Mouse (Mus musculus) right cerebral cortex, postnatal 14 days (tissue): ENCODE data around the gene Dhcr7.

ENCODE experiments used
- DNase-seq: peaks from one replicate; pipeline ENCODE4 v3.0.0; 2022

Gene Dhcr7

DNA sequence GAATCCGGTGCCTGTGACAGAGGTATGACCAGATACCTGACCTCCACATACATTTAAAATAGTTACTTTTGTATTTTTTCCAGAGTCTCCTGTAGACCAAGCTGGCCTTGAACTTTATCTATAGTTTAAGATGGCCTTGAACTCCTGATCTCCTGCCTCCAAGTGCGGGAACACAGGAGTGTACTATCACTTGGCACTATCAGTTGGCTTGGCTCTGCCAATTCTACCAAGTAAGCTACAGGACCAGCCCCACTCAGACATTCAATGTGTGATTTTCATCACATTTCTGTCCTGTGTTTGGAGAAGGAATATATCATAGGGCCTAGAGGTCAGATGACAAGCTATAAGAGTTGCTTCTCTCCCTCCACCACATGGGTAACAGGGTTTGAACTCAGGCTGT is 11.4 kb downstream of the Dhcr7 start:
- DNase-seq, result no peak

DNA sequence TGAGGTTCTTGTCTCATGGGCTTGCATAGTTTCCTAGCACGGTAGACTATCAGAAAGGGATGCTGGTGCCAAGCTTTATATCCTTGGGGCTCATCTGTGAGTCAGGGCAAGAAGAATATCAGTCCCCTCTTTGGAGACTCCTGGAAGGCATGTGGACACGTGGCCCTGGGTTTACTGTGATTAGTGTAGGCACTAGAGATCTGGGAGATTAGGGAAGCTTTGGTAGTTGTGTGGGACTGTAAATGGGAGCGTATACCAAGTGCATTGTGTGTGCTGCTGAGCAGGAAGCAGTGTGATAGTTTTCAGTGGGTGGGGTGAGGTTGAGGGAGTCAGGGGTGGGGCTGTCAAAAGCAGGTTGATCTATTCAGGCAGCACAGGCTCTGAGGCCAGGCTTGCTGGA is 12.0 kb downstream of the Dhcr7 start:
- DNase-seq, result no peak

DNA sequence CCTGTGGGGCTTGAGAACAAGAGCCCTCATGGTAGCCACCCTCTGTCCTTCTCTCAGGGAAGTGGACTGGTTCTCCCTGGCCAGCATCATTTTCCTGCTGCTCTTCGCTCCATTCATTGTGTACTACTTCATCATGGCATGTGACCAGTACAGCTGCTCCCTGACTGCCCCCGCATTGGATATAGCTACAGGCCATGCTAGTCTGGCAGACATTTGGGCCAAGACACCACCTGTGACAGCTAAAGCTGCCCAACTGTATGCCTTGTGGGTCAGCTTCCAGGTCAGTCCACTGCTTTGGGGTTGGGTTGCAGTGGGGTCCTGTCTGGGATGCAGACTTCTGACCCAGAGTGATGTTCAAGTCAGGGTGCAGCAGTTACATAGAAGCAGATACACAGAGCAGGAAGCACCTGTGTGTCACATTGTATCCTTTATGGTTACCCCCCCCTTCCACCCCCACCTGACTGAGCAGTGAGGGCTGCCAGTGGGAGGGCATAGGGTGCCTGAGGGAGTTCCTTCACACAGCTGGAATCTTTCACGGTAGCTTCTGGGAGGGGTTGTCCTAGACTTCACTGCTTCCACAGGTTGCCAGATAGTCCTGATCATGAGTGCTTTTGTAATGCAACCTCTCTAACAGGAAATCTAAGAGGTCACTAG is 14.9 kb downstream of the Dhcr7 start:
- no peak for DNase-seq

DNA sequence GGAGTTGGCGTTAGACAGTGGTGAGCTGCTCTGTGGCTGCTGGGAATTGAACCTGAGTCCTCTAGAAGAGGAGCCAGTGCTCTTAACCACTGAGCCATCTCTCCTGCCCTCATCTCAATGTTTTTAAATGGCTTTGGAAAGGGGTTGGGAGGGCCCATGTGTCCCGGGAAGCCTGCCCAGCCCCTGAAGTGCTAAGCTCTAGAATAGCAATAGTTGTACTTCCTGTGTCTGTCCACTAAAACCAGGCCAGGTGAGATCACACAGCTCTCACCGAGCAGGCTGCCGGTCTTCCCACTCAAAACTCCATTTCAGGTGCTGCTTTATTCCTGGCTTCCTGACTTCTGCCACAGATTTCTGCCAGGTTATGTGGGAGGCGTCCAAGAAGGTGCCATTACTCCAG is 17.2 kb downstream of the Dhcr7 start:
- no peak for DNase-seq

DNA sequence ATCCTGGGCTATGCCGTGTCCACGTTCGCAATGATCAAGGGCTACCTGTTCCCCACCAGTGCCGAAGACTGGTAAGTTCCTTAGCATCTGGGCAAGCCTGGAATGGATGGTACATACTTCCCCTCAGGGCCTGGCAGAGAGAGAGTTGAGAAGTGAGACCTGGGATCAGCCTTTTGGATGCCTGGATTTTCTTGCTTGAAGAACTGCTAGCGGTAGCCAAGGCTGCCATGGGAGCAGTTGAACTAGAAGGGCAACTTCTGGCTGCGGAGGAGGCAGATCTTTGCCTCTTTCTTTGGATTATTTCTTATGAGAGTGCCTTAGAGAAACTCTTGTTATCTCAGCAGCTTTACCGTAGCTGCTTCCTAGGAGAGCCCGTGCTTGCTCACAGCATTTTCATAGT is 18.4 kb downstream of the Dhcr7 start:
- no peak for DNase-seq

DNA sequence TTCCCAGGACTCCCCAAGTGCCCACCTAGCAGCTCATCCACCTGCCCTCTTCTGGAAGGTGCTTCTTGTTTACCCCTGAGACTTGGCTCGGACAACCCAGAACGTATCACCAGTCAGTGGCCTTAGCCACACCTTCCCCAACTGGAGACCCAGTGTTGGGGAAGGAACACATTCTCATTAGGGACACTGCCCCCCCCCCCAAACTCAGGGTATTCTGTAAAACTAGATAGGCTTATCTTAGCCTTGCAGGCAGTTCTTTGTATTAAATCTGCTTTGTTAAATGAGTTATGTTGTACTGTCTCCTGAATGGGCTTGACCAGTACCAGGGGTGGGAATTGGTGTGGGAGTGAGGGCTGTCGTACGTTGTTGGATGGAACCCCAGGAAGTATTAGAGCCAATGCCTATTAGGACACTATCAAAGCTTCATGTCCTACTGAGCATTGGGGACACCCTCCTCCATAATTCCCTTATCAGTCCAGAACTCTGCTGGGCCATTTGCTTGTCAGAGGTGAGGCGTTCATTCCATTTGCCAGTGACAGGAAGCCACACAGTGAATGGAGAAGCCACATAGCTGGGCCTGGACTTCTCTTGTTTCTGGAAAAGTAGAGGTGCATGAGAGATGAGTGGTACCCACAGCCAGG is 25.3 kb downstream of the Dhcr7 start:
- DNase-seq, result no peak

DNA sequence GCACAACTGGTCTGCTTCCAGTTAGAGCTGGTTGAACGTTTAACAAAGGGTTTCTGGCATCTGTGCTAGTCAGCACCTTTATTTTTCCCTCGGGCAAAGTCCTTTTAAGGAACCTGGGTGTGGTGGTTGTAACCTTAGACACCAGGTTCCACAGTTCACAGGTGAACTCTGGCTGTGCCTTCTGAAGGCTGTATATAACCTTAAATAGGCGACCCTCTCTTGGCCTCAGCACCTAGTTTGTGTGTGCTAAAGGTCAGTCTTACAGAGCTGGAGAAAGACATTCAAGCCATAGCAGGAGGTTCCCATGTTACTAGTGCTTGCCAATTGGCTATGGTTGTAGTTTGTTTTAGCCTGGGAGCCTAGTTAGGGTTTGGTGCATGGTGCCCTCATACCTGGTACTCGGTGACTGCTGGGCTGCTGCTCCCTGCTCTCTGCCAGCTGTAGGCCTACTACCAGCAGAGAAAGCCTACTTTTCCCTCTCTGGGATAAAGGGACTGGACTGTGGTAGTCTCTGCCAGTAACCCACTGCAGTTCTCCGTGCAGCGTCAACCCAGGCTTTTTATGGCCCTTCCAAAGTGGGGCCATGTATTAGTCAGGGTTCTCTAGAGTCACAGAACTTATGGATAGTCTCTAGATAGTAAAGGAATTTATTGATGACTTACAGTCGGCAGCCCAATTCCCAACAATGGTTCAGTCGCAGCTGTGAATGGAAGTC is 26.0 kb downstream of the Dhcr7 start:
- no peak for DNase-seq

DNA sequence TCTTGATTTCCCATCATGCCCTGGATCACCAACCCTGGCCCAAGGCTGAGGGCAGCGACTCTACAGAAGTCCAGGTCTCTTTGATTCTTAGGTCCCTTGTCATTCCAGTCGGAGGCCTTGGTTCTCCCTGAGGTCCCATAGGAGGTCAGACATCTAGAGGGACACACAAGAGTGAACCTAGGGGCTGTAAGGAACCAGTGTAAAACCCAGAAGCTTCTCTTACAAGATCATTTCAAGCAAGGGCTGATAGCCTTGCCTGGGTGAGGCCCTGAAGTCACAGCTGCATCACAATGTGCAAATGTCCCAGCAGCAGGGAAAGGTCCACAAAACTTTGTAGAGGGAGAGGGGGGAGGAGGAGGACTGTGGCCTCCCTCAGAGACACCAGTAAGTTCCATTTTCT is 43.6 kb downstream of the Dhcr7 start, which contains the start of gene Gm498:
Gm498 (plus strand) TSS at position 301 of the 400 bp plus-strand sequence.
- no peak for DNase-seq

DNA sequence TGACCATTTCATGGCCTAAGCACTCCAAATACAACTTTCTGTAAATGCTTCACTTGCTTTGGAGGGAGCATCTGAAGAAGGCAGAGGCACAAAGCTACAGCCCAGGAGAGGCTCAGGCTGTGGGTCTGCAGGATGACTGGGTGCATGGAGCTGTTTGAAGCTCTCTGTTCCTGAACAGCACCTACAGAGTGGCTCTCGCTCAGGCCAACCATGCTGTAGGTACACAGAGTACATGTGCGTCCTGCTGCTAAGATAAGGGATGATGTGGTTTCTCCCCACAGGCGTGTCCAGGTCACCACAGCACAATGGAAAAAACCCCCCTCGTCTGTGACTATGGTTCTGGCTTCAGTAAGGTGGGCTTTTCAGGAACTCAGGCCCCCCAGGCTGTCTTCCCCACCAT is 45.9 kb downstream of the Dhcr7 start:
- no peak for DNase-seq

DNA sequence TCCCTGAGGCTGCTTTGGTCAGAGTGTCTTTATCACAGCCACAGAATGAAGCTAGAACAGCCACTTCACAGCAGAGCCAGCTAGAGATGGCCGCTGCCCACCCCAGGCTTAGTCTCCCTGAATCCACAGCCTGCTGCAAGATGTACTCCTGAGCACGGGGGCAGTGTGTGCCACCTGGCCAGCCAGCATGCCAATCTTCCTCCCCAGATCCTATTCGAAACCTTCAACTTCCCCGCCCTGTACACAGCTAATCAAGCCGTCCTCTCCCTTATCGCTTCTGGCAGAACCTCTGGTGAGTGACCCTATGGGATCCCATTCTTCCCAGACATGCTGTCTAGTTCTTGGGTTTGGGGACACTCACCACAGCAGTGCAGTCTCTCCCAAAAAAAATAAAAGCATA is 60.8 kb downstream of the Dhcr7 start:
- no peak for DNase-seq

DNA sequence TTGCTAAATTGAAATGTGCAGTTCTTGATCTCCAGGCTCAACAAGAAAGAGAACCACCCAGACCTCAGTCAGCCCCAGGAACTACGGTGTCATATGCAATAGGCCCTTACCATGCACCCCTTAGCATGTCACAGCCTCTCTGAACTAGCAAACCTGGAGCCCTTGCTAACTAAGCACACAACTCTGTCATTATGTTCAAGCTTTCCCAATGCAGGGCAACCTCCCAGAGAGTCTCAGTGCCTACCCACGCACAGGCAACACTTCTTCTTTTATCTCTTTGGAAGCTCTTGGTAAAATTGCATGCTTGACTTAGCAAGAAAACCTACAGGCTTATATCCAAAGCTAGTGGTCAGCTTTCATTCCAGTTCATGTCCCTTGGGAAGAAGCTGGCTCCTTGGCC is 68.2 kb downstream of the Dhcr7 start:
- DNase-seq, result peak; percentile 14

DNA sequence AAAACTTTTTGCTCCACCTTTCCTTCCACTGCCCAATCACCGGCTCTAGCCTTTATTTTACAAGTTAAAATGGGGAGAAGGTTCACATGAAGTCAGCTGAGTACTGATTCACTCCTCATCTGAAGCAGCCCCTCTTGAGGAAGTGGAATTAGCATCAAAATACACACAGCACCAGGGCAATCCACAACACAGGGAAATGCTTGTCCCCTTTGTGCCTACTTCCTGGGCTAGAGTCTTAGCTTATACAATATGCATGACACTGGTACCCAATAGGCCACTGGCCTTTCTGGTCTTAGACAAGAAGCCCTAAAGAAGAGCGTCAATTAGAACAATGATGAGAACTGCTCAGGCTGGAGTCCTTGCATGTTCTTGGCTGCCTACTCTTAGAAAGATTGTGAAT is 69.4 kb downstream of the Dhcr7 start:
- DNase-seq, result no peak
